Mouse (Mus musculus): ENCODE results near the gene Slc2a1.

- TF ChIP-seq USF1 (IDR thresholded peaks at IDR 0.05; ENCODE audit: low read depth, low read length) (no peak), MAFK (IDR thresholded peaks at IDR 0.05; ENCODE audit: insufficient replicate concordance, low read length) (no peak), NRF1 (IDR thresholded peaks at IDR 0.05; ENCODE audit: low read depth, low read length) (no peak), MYC (IDR thresholded peaks at IDR 0.05; ENCODE audit: low read depth, low read length) (no peak), CHD2 (IDR thresholded peaks at IDR 0.05; ENCODE audit: low read length) (no peak)
Observed at GRCm38 (mm10) chr4:119109640-119110039, 1.1 kb downstream of the Slc2a1 start.

Measured in CH12.LX (cell line).